In genomic region chr3:22137793-22138579, GRCm38 (mm10) we compare ENCODE assay signal across 15 mouse cellular contexts.
A peak's percentile ranks its signal among the peaks of the same experiment; 100 is the strongest.
DNase-seq lines count a peak whose midpoint lies in the region; ATAC-seq and TF ChIP-seq lines count a peak whose summit lies in the region.
"Had no signal": no experiment of that assay in that cellular context is flagged by ENCODE, and none has a peak within 500 bp of the region (broad histone marks: within the 10 kb centered on the region; RNA-seq: fewer than 3 reads in every experiment).

No protein-coding gene starts in this region.

- H3K27me3 ChIP-seq in hindbrain, embryonic 16.5 days (replicated peaks; ENCODE audit: control insufficient read depth, insufficient read depth, low read length) = no peaks in the 10 kb centered on the region
- H3K27me3 ChIP-seq in hindbrain, embryonic 12.5 days = no peaks in the 10 kb centered on the region
- H3K27me3 ChIP-seq in hindbrain, embryonic 10.5 days (ENCODE audit: insufficient read depth, poor library complexity, severe bottlenecking) = no peaks in the 10 kb centered on the region
- H3K27me3 ChIP-seq in midbrain, postnatal 0 days (ENCODE audit: insufficient read depth, low read length) = no peaks in the 10 kb centered on the region
- H3K27me3 ChIP-seq: forebrain, embryonic 15.5 days had no signal

- no peak overlapping the region for H3K4me2 ChIP-seq in hindbrain, embryonic 16.5 days (ENCODE audit: low read length)
- no peak overlapping the region for H3K4me2 ChIP-seq in hindbrain, embryonic 12.5 days (replicated peaks)
- no peak overlapping the region for H3K4me2 ChIP-seq in midbrain, postnatal 0 days (ENCODE audit: low read depth, low read length, poor library complexity, severe bottlenecking)
- H3K4me2 ChIP-seq: forebrain, embryonic 15.5 days; heart, embryonic 11.5 days; hindbrain, embryonic 14.5 days had no signal

- H3K27ac ChIP-seq in hindbrain, embryonic 16.5 days (ENCODE audit: low read depth, low read length) = no peak overlapping the region
- H3K27ac ChIP-seq in hindbrain, embryonic 12.5 days = no peak overlapping the region
- no peak overlapping the region for H3K27ac ChIP-seq in hindbrain, embryonic 10.5 days
- no peak overlapping the region for H3K27ac ChIP-seq in midbrain, postnatal 0 days (ENCODE audit: low read depth, low read length)
- H3K27ac ChIP-seq: forebrain, embryonic 15.5 days; hindbrain, embryonic 14.5 days had no signal

- H3K4me1 ChIP-seq in hindbrain, embryonic 16.5 days (ENCODE audit: control insufficient read depth, insufficient read depth, low read depth, low read length) = no peaks in the 10 kb centered on the region; the same call in none of the 2 replicates
- peaks cover 4% of the 10 kb centered on the region; the same call in 1 of the 2 replicates for H3K4me1 ChIP-seq in hindbrain, embryonic 12.5 days
- H3K4me1 ChIP-seq in hindbrain, embryonic 10.5 days (replicated peaks) = peaks cover 10% of the 10 kb centered on the region
- H3K4me1 ChIP-seq in midbrain, postnatal 0 days (ENCODE audit: insufficient read depth, low read length) = peaks cover 3% of the 10 kb centered on the region

- 0 out of 2 replicates have a peak, but pooled peaks have one; percentile 28 for ATAC-seq in hindbrain, embryonic 16.5 days
- ATAC-seq in hindbrain, embryonic 12.5 days (ENCODE audit: low FRiP score) = no peak
- peak; percentile 73 for ATAC-seq in granulocyte monocyte progenitor cell, adult 5-6 weeks (replicated peaks; ENCODE audit: poor library complexity, severe bottlenecking)
- no peak for ATAC-seq in midbrain, postnatal 0 days (ENCODE audit: low FRiP score)
- ATAC-seq: forebrain, embryonic 15.5 days had no signal

- H3K9me3 ChIP-seq in hindbrain, embryonic 16.5 days (ENCODE audit: control insufficient read depth, low read length) = no peaks in the 10 kb centered on the region
- H3K9me3 ChIP-seq in hindbrain, embryonic 12.5 days (replicated peaks) = no peaks in the 10 kb centered on the region
- no peaks in the 10 kb centered on the region for H3K9me3 ChIP-seq in hindbrain, embryonic 10.5 days
- no peaks in the 10 kb centered on the region for H3K9me3 ChIP-seq in midbrain, postnatal 0 days (ENCODE audit: low read length)
- H3K9me3 ChIP-seq: forebrain, embryonic 15.5 days had no signal

- 88% methylated on average over 9 of the region's 9 CpGs for WGBS in hindbrain, embryonic 16.5 days
- 90% methylated on average over 9 of the region's 9 CpGs for WGBS in hindbrain, embryonic 12.5 days
- 91% methylated on average over 9 of the region's 9 CpGs for WGBS in hindbrain, embryonic 10.5 days
- WGBS in midbrain, postnatal 0 days = 90% methylated on average over 9 of the region's 9 CpGs

- H3K36me3 ChIP-seq in hindbrain, embryonic 16.5 days (ENCODE audit: control insufficient read depth, insufficient read depth, low read length) = no peaks in the 10 kb centered on the region
- H3K36me3 ChIP-seq in hindbrain, embryonic 12.5 days = no peaks in the 10 kb centered on the region
- H3K36me3 ChIP-seq in hindbrain, embryonic 10.5 days = 0 out of 2 replicates have a peak, but pooled peaks cover 3% of the 10 kb centered on the region
- H3K36me3 ChIP-seq in midbrain, postnatal 0 days (ENCODE audit: insufficient read depth, low read length) = no peaks in the 10 kb centered on the region
- H3K36me3 ChIP-seq: forebrain, embryonic 15.5 days had no signal

- no peak for TF ChIP-seq CTCF in midbrain, postnatal 0 days (IDR thresholded peaks at IDR 0.05)

- peak; percentile 59 to 66 for DNase-seq in B cell, adult 2 months
- DNase-seq in naive thymus-derived CD4-positive, alpha-beta T cell, adult 2 months (ENCODE audit: low read depth) = peak; percentile 30
- no peak for DNase-seq in urinary bladder, postnatal 25 days (ENCODE audit: low spot score)
- no peak for DNase-seq in hindbrain, embryonic 10.5 days (ENCODE audit: low spot score)
- DNase-seq in midbrain, postnatal 0 days (ENCODE audit: low spot score) = no peak
- DNase-seq: cerebellum, adult 11 months; gastrocnemius, postnatal 10 days; kidney, adult 8-10 months; left cerebral cortex, postnatal 4 days had no signal

- H3K4me3 ChIP-seq in hindbrain, embryonic 16.5 days (ENCODE audit: low read length) = no peak overlapping the region
- H3K4me3 ChIP-seq in hindbrain, embryonic 12.5 days = no peak overlapping the region
- H3K4me3 ChIP-seq in hindbrain, embryonic 10.5 days = no peak overlapping the region
- no peak overlapping the region for H3K4me3 ChIP-seq in midbrain, postnatal 0 days (ENCODE audit: low read depth, low read length)
- H3K4me3 ChIP-seq: forebrain, embryonic 15.5 days had no signal

- H3K9ac ChIP-seq in hindbrain, embryonic 16.5 days (ENCODE audit: low read depth, low read length) = no peak overlapping the region
- H3K9ac ChIP-seq in hindbrain, embryonic 12.5 days = no peak overlapping the region
- no peak overlapping the region for H3K9ac ChIP-seq in midbrain, postnatal 0 days (replicated peaks; ENCODE audit: low read length, poor library complexity, severe bottlenecking)
- H3K9ac ChIP-seq: forebrain, embryonic 15.5 days; hindbrain, embryonic 14.5 days had no signal

Comparison
In these comparisons a context has a peak if more than half of its experiments do, and no peak if none do; other contexts are left out.
1. ATAC-seq: peak in hindbrain, embryonic 16.5 days (single experiment) and granulocyte monocyte progenitor cell, adult 5-6 weeks (single experiment); none in hindbrain, embryonic 12.5 days (single experiment) and midbrain, postnatal 0 days (single experiment).
2. DNase-seq: peak in B cell, adult 2 months (2 of 2) and naive thymus-derived CD4-positive, alpha-beta T cell, adult 2 months (single experiment); none in urinary bladder, postnatal 25 days (single experiment), hindbrain, embryonic 10.5 days (single experiment) and midbrain, postnatal 0 days (single experiment).